Mouse (Mus musculus): ENCODE measurements around the gene Psme4. TPM values are rescaled to one million over a fixed set of nuclear protein-coding genes. Genes with fewer than 3 reads are reported as not detected.
"Not testable (repeated sequence)": the region's sequence is repeated elsewhere in the genome, so short reads cannot be mapped to it uniquely, and the experiment has no call there.

The Psme4 gene
- polyA plus RNA-seq, 1 experiment: 19.7 TPM

GRCm38 (mm10) chr11:30750039-30750823 lies 21.3 kb upstream of the Psme4 start:
- 66% methylated on average over 3 of the region's 3 CpGs for WGBS
- DNase-seq: peak; percentile 11
- Histone ChIP-seq H3K27me3 (replicated peaks; ENCODE audit: control insufficient read depth, insufficient read depth, low read length) (no peaks in the 10 kb centered on the region; the same call in 1 of the 2 replicates), H3K27ac (ENCODE audit: insufficient read depth, low read depth, low read length) (no peak overlapping the region), H3K4me3 (ENCODE audit: insufficient read depth, low read depth, low read length) (no peak overlapping the region), H3K4me1 (ENCODE audit: control insufficient read depth, insufficient read depth, low read length) (peaks cover 12% of the 10 kb centered on the region; the same call in 1 of the 2 replicates), H3K36me3 (ENCODE audit: control insufficient read depth, insufficient read depth, low read length) (no peaks in the 10 kb centered on the region)
- TF ChIP-seq CTCF (conservative IDR thresholded peaks at IDR 0.05; ENCODE audit: insufficient read depth, insufficient read length, low read depth, low read length): no peak
- TF ChIP-seq POLR2A (IDR thresholded peaks at IDR 0.05; ENCODE audit: low read depth, low read length): no peak

DNA sequence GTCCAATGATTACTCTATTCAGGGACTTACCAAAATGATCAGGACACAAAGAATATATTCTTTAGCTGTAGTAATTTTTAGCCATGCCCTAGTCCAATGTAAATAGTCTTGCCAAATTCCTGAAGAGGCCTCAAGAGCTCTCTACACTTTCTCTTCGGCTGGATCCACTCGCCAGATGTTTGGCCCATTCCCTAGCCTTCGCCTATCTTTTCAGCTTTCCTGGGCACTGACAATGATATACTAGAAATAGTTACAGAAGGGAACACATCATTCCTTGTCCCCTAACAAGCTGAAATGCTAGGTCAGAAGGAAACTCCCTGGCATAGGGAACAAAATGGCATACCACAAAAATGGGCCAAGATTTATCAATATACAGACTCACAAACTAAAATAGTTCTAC lies 18.6 kb upstream of the Psme4 start:
- Histone ChIP-seq H3K36me3 (ENCODE audit: control insufficient read depth, insufficient read depth, low read length) (no peaks in the 10 kb centered on the region), H3K4me3 (ENCODE audit: insufficient read depth, low read depth, low read length) (no peak overlapping the region), H3K4me1 (ENCODE audit: control insufficient read depth, insufficient read depth, low read length) (peaks cover 12% of the 10 kb centered on the region; the same call in 1 of the 2 replicates), H3K27ac (ENCODE audit: insufficient read depth, low read depth, low read length) (no peak overlapping the region), H3K27me3 (replicated peaks; ENCODE audit: control insufficient read depth, insufficient read depth, low read length) (no peaks in the 10 kb centered on the region; the same call in 1 of the 2 replicates)
- DNase-seq: no peak
- WGBS: 92% methylated on average over 3 of the region's 3 CpGs
- TF ChIP-seq POLR2A (IDR thresholded peaks at IDR 0.05; ENCODE audit: low read depth, low read length) (no peak), CTCF (conservative IDR thresholded peaks at IDR 0.05; ENCODE audit: insufficient read depth, insufficient read length, low read depth, low read length) (no peak)

DNA sequence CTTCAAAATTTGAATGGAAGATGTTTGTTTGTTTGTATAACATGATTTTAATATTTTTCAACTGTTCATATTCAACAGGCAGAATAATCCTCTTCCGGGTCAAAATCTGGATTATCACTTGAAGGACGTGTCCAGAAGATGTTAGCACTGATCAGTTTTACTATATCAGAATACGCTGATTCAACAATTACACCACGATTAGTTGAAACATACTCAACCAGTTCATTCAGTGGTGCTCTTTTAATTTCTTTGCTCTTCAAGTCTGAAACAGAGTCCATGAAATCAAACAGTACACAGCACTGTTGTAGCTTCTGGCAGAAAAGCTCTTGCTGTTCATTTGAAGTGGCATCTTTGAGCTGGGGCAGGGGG lies 17.1 kb upstream of the Psme4 start:
- H3K27me3 ChIP-seq (replicated peaks; ENCODE audit: control insufficient read depth, insufficient read depth, low read length); H3K27ac ChIP-seq (ENCODE audit: insufficient read depth, low read depth, low read length); DNase-seq; H3K36me3 ChIP-seq (ENCODE audit: control insufficient read depth, insufficient read depth, low read length); H3K4me1 ChIP-seq (ENCODE audit: control insufficient read depth, insufficient read depth, low read length): not testable (repeated sequence)
- peak overlapping the region; percentile 57 for H3K4me3 ChIP-seq (ENCODE audit: insufficient read depth, low read depth, low read length)
- 66% methylated on average over 4 of the region's 4 CpGs for WGBS

GRCm38 (mm10) chr11:30754855-30755530 lies 16.5 kb upstream of the Psme4 start:
- Histone ChIP-seq H3K4me1 (ENCODE audit: control insufficient read depth, insufficient read depth, low read length) (0 out of 2 replicates have a peak, but pooled peaks cover 3% of the 10 kb centered on the region), H3K36me3 (ENCODE audit: control insufficient read depth, insufficient read depth, low read length) (no peaks in the 10 kb centered on the region), H3K27me3 (replicated peaks; ENCODE audit: control insufficient read depth, insufficient read depth, low read length) (no peaks in the 10 kb centered on the region; the same call in 1 of the 2 replicates), H3K4me3 (ENCODE audit: insufficient read depth, low read depth, low read length) (peak overlapping the region; percentile 57), H3K27ac (ENCODE audit: insufficient read depth, low read depth, low read length) (no peak overlapping the region)
- no peak for TF ChIP-seq POLR2A (IDR thresholded peaks at IDR 0.05; ENCODE audit: low read depth, low read length)
- no peak for TF ChIP-seq CTCF (conservative IDR thresholded peaks at IDR 0.05; ENCODE audit: insufficient read depth, insufficient read length, low read depth, low read length)
- DNase-seq: peak; percentile 38
- under 1% methylated on average over 54 of the region's 66 CpGs for WGBS

- WGBS: 87% methylated on average over 7 of the region's 7 CpGs
- TF ChIP-seq CTCF (conservative IDR thresholded peaks at IDR 0.05; ENCODE audit: insufficient read depth, insufficient read length, low read depth, low read length) (no peak), POLR2A (IDR thresholded peaks at IDR 0.05; ENCODE audit: low read depth, low read length) (no peak)
Measured at GRCm38 (mm10) chr11:30761381-30761780, 10.1 kb upstream of the Psme4 start.

GRCm38 (mm10) chr11:30761891-30762290 lies 9.6 kb upstream of the Psme4 start:
- Histone ChIP-seq H3K27me3 (replicated peaks; ENCODE audit: control insufficient read depth, insufficient read depth, low read length) (no peaks in the 10 kb centered on the region), H3K4me3 (ENCODE audit: insufficient read depth, low read depth, low read length) (no peak overlapping the region), H3K36me3 (ENCODE audit: control insufficient read depth, insufficient read depth, low read length) (no peaks in the 10 kb centered on the region), H3K4me1 (ENCODE audit: control insufficient read depth, insufficient read depth, low read length) (no peaks in the 10 kb centered on the region), H3K27ac (ENCODE audit: insufficient read depth, low read depth, low read length) (no peak overlapping the region)
- no peak for TF ChIP-seq POLR2A (IDR thresholded peaks at IDR 0.05; ENCODE audit: low read depth, low read length)
- no peak for TF ChIP-seq CTCF (conservative IDR thresholded peaks at IDR 0.05; ENCODE audit: insufficient read depth, insufficient read length, low read depth, low read length)
- WGBS: 86% methylated on average over 1 of the region's 1 CpGs
- DNase-seq: no peak

More at GRCm38 (mm10) chr11:30761381-30761780, 10.1 kb upstream of the Psme4 start:
- no peak for DNase-seq
- Histone ChIP-seq H3K4me3 (ENCODE audit: insufficient read depth, low read depth, low read length) (no peak overlapping the region), H3K27ac (ENCODE audit: insufficient read depth, low read depth, low read length) (no peak overlapping the region), H3K4me1 (ENCODE audit: control insufficient read depth, insufficient read depth, low read length) (no peaks in the 10 kb centered on the region), H3K27me3 (replicated peaks; ENCODE audit: control insufficient read depth, insufficient read depth, low read length) (no peaks in the 10 kb centered on the region), H3K36me3 (ENCODE audit: control insufficient read depth, insufficient read depth, low read length) (no peaks in the 10 kb centered on the region)

GRCm38 (mm10) chr11:30765076-30765475 lies 6.5 kb upstream of the Psme4 start:
- H3K4me3 ChIP-seq (ENCODE audit: insufficient read depth, low read depth, low read length): no peak overlapping the region
- 75% methylated on average over 1 of the region's 1 CpGs for WGBS

More at GRCm38 (mm10) chr11:30765076-30765475, 6.5 kb upstream of the Psme4 start:
- H3K27me3 ChIP-seq (replicated peaks; ENCODE audit: control insufficient read depth, insufficient read depth, low read length): no peaks in the 10 kb centered on the region
- no peaks in the 10 kb centered on the region for H3K36me3 ChIP-seq (ENCODE audit: control insufficient read depth, insufficient read depth, low read length)
- H3K4me1 ChIP-seq (ENCODE audit: control insufficient read depth, insufficient read depth, low read length): no peaks in the 10 kb centered on the region
- H3K27ac ChIP-seq (ENCODE audit: insufficient read depth, low read depth, low read length): no peak overlapping the region
- TF ChIP-seq POLR2A (IDR thresholded peaks at IDR 0.05; ENCODE audit: low read depth, low read length) (no peak), CTCF (conservative IDR thresholded peaks at IDR 0.05; ENCODE audit: insufficient read depth, insufficient read length, low read depth, low read length) (no peak)
- no peak for DNase-seq
